Comparison of ENCODE assay signal across 18 mouse cellular contexts in genomic region chr17:49590051-49590450, GRCm38 (mm10). TPM values are rescaled to one million over a fixed set of nuclear protein-coding genes. Genes with fewer than 3 reads are reported as not detected.
A peak's percentile ranks its signal among the peaks of the same experiment; 100 is the strongest.
DNase-seq lines count a peak whose midpoint lies in the region; ATAC-seq and TF ChIP-seq lines count a peak whose summit lies in the region.
"Had no signal": no experiment of that assay in that cellular context is flagged by ENCODE, and none has a peak within 500 bp of the region (broad histone marks: within the 10 kb centered on the region; RNA-seq: fewer than 3 reads in every experiment).

No protein-coding gene starts in this region.

- peaks cover 8% of the 10 kb centered on the region; the same call in 1 of the 2 replicates for H3K4me1 ChIP-seq in kidney, embryonic 14.5 days (ENCODE audit: control insufficient read depth, insufficient read depth, low read length)
- H3K4me1 ChIP-seq in midbrain, postnatal 0 days (ENCODE audit: insufficient read depth, low read length): no peaks in the 10 kb centered on the region
- no peaks in the 10 kb centered on the region for H3K4me1 ChIP-seq in midbrain, embryonic 13.5 days (replicated peaks)
- H3K4me1 ChIP-seq in hindbrain, embryonic 16.5 days (ENCODE audit: control insufficient read depth, insufficient read depth, low read depth, low read length): no peaks in the 10 kb centered on the region
- H3K4me1 ChIP-seq: midbrain, embryonic 15.5 days had no signal

- DNase-seq in kidney, adult 8-10 months: no peak
- DNase-seq in midbrain, postnatal 0 days (ENCODE audit: low spot score): peak; percentile 36
- DNase-seq in retina, postnatal 1 day: peak; percentile 81
- DNase-seq in thymus, postnatal 10 days (ENCODE audit: low spot score in 2 of 2): no peak
- DNase-seq: adrenal gland, postnatal 25 days; heart, adult 2 months; heart, postnatal 10 days; lung, postnatal 14 days; thymus, postnatal 14 days had no signal

- 60% methylated on average over 8 of the region's 8 CpGs for WGBS in kidney, embryonic 14.5 days
- 46% methylated on average over 8 of the region's 8 CpGs for WGBS in midbrain, postnatal 0 days
- WGBS in midbrain, embryonic 13.5 days: 51% methylated on average over 8 of the region's 8 CpGs
- WGBS in hindbrain, embryonic 16.5 days: 20% methylated on average over 8 of the region's 8 CpGs

- H3K27me3 ChIP-seq in kidney, embryonic 14.5 days (ENCODE audit: control insufficient read depth, insufficient read depth, low read length): no peaks in the 10 kb centered on the region
- H3K27me3 ChIP-seq in midbrain, postnatal 0 days (ENCODE audit: insufficient read depth, low read length): no peaks in the 10 kb centered on the region
- no peaks in the 10 kb centered on the region for H3K27me3 ChIP-seq in midbrain, embryonic 13.5 days
- H3K27me3 ChIP-seq in hindbrain, embryonic 16.5 days (replicated peaks; ENCODE audit: control insufficient read depth, insufficient read depth, low read length): no peaks in the 10 kb centered on the region
- H3K27me3 ChIP-seq: midbrain, embryonic 15.5 days had no signal

- H3K27ac ChIP-seq in kidney, embryonic 14.5 days (ENCODE audit: low read depth, low read length): no peak overlapping the region
- no peak overlapping the region for H3K27ac ChIP-seq in midbrain, postnatal 0 days (ENCODE audit: low read depth, low read length)
- no peak overlapping the region for H3K27ac ChIP-seq in midbrain, embryonic 13.5 days
- H3K27ac ChIP-seq in hindbrain, embryonic 16.5 days (ENCODE audit: low read depth, low read length): no peak overlapping the region
- H3K27ac ChIP-seq: heart, adult 2 months; kidney, postnatal 0 days; limb, embryonic 10.5 days; liver, embryonic 14.5 days; midbrain, embryonic 15.5 days had no signal

- H3K4me2 ChIP-seq in kidney, embryonic 14.5 days (replicated peaks; ENCODE audit: low read depth, low read length): no peak overlapping the region
- H3K4me2 ChIP-seq in midbrain, postnatal 0 days (ENCODE audit: low read depth, low read length, poor library complexity, severe bottlenecking): no peak overlapping the region
- H3K4me2 ChIP-seq in midbrain, embryonic 13.5 days (replicated peaks): no peak overlapping the region
- no peak overlapping the region for H3K4me2 ChIP-seq in hindbrain, embryonic 16.5 days (ENCODE audit: low read length)
- H3K4me2 ChIP-seq: midbrain, embryonic 15.5 days had no signal

- no peaks in the 10 kb centered on the region for H3K36me3 ChIP-seq in kidney, embryonic 14.5 days (ENCODE audit: control insufficient read depth, insufficient read depth, low read length)
- H3K36me3 ChIP-seq in midbrain, postnatal 0 days (ENCODE audit: insufficient read depth, low read length): no peaks in the 10 kb centered on the region
- H3K36me3 ChIP-seq in midbrain, embryonic 13.5 days: no peaks in the 10 kb centered on the region
- no peaks in the 10 kb centered on the region for H3K36me3 ChIP-seq in hindbrain, embryonic 16.5 days (ENCODE audit: control insufficient read depth, insufficient read depth, low read length)
- H3K36me3 ChIP-seq: limb, embryonic 10.5 days; midbrain, embryonic 15.5 days had no signal

- no peak for TF ChIP-seq CTCF in midbrain, postnatal 0 days (IDR thresholded peaks at IDR 0.05)

- peak; percentile 55; the same call in 1 of the 2 replicates for ATAC-seq in kidney, embryonic 14.5 days (ENCODE audit: low FRiP score, low TSS enrichment)
- ATAC-seq in midbrain, postnatal 0 days (ENCODE audit: low FRiP score): no peak
- no peak for ATAC-seq in midbrain, embryonic 13.5 days
- peak; percentile 27; the same call in 1 of the 2 replicates for ATAC-seq in hindbrain, embryonic 16.5 days
- ATAC-seq: CD4-positive, CD25-positive, alpha-beta regulatory T cell, adult 4 months; midbrain, embryonic 15.5 days had no signal

- H3K9ac ChIP-seq in kidney, embryonic 14.5 days (ENCODE audit: low read depth, low read length): no peak overlapping the region
- no peak overlapping the region for H3K9ac ChIP-seq in midbrain, postnatal 0 days (replicated peaks; ENCODE audit: low read length, poor library complexity, severe bottlenecking)
- H3K9ac ChIP-seq in midbrain, embryonic 13.5 days (replicated peaks): no peak overlapping the region
- H3K9ac ChIP-seq in hindbrain, embryonic 16.5 days (ENCODE audit: low read depth, low read length): no peak overlapping the region
- H3K9ac ChIP-seq: liver, embryonic 14.5 days; midbrain, embryonic 15.5 days had no signal

- H3K4me3 ChIP-seq in kidney, embryonic 14.5 days (ENCODE audit: low read length): no peak overlapping the region
- no peak overlapping the region for H3K4me3 ChIP-seq in midbrain, postnatal 0 days (ENCODE audit: low read depth, low read length)
- no peak overlapping the region for H3K4me3 ChIP-seq in midbrain, embryonic 13.5 days (replicated peaks)
- no peak overlapping the region for H3K4me3 ChIP-seq in hindbrain, embryonic 16.5 days (ENCODE audit: low read length)
- H3K4me3 ChIP-seq: heart, adult 2 months; limb, embryonic 10.5 days; midbrain, embryonic 15.5 days had no signal

- H3K9me3 ChIP-seq in kidney, embryonic 14.5 days (ENCODE audit: control insufficient read depth, low read length): no peaks in the 10 kb centered on the region
- H3K9me3 ChIP-seq in midbrain, postnatal 0 days (ENCODE audit: low read length): no peaks in the 10 kb centered on the region
- no peaks in the 10 kb centered on the region for H3K9me3 ChIP-seq in midbrain, embryonic 13.5 days
- H3K9me3 ChIP-seq in hindbrain, embryonic 16.5 days (ENCODE audit: control insufficient read depth, low read length): no peaks in the 10 kb centered on the region
- H3K9me3 ChIP-seq: limb, embryonic 10.5 days; midbrain, embryonic 15.5 days had no signal

RNA-seq across cellular contexts. Expression of gene Kif6, which starts 24.9 kb away (rescaled TPM):
- 1.7 and 2.0 TPM in 2 replicates for polyA plus RNA-seq in kidney, embryonic 14.5 days (2014; fragmentation: Nextera tagmentation; extraction: Ambion mirVana)
- 2.1 and 2.7 TPM in 2 replicates for total RNA-seq in midbrain, postnatal 0 days (2014; rRNA removed)
- polyA plus RNA-seq in midbrain, postnatal 0 days (2015; fragmentation: Nextera tagmentation; extraction: Ambion mirVana): 1.1 and 1.7 TPM in 2 replicates
- polyA plus RNA-seq in midbrain, embryonic 13.5 days (2015; fragmentation: Nextera tagmentation; extraction: Ambion mirVana): 2.4 and 3.6 TPM in 2 replicates
- polyA plus RNA-seq in hindbrain, embryonic 16.5 days (2015; fragmentation: Nextera tagmentation; extraction: Ambion mirVana): 2.0 and 2.9 TPM in 2 replicates
- total RNA-seq: common myeloid progenitor, adult 5-6 weeks had no signal
- polyA plus RNA-seq: CD4-positive, CD25-positive, alpha-beta regulatory T cell, adult 4 months had no signal

RNA-seq across cellular contexts. Expression of gene Daam2, which starts 25.9 kb away (rescaled TPM):
- 4.7 and 7.9 TPM in 2 replicates for polyA plus RNA-seq in kidney, embryonic 14.5 days (2014; fragmentation: Nextera tagmentation; extraction: Ambion mirVana)
- total RNA-seq in midbrain, postnatal 0 days (2014; rRNA removed): 12.5 and 12.9 TPM in 2 replicates
- polyA plus RNA-seq in midbrain, postnatal 0 days (2015; fragmentation: Nextera tagmentation; extraction: Ambion mirVana): 1.4 and 1.7 TPM in 2 replicates
- 1.6 and 1.7 TPM in 2 replicates for polyA plus RNA-seq in midbrain, embryonic 13.5 days (2015; fragmentation: Nextera tagmentation; extraction: Ambion mirVana)
- polyA plus RNA-seq in hindbrain, embryonic 16.5 days (2015; fragmentation: Nextera tagmentation; extraction: Ambion mirVana): 2.1 and 2.4 TPM in 2 replicates

Comparison
In these comparisons a context has a peak if more than half of its experiments do, and no peak if none do; other contexts are left out.
1. ATAC-seq: peak in kidney, embryonic 14.5 days (single experiment) and hindbrain, embryonic 16.5 days (single experiment); none in midbrain, postnatal 0 days (single experiment) and midbrain, embryonic 13.5 days (single experiment).
2. DNase-seq: peak in midbrain, postnatal 0 days (single experiment) and retina, postnatal 1 day (single experiment); none in kidney, adult 8-10 months (0 of 2) and thymus, postnatal 10 days (0 of 2).